Mouse (Mus musculus) hindbrain, embryonic 14.5 days (tissue): ENCODE results near the gene Tcaf3. TPM values are rescaled to one million over a fixed set of nuclear protein-coding genes. Genes with fewer than 3 reads are reported as not detected.
A peak's percentile ranks its signal among the peaks of the same experiment; 100 is the strongest.

Experiments used
- ATAC-seq: fragments of 200-750 bp; cut with Nextera tagmentation; 2 replicates; pipeline ENCODE4 v1.8.0; 2017; ENCODE audit warnings: moderate number of reproducible peaks, mild to moderate bottlenecking, moderate TSS enrichment, moderate library complexity; ENCODE audit not compliant: low FRiP score
- DNase-seq: peaks from one replicate; pipeline ENCODE4 v3.0.0-alpha.2; 2015; ENCODE audit warnings: low spot score
- H3K27ac ChIP-seq: fragments of 300-500 bp; sonication (generic); 2 replicates; pipeline ENCODE4 v1.5.1; 2014; ENCODE audit warnings: mild to moderate bottlenecking, moderate library complexity
- H3K27me3 ChIP-seq: fragments of 300-500 bp; sonication (generic); 2 replicates; pipeline ENCODE4 v1.6.1; 2014; ENCODE audit warnings: mild to moderate bottlenecking, low read length, mixed read lengths; ENCODE audit not compliant: control insufficient read depth, insufficient read depth
- H3K36me3 ChIP-seq: fragments of 300-500 bp; sonication (generic); replicated peaks from 2 replicates; pipeline ENCODE4 v1.6.1; 2014; ENCODE audit not compliant: control insufficient read depth, insufficient read depth
- H3K4me1 ChIP-seq: fragments of 300-500 bp; sonication (generic); replicated peaks from 2 replicates; pipeline ENCODE4 v1.6.1; 2014; ENCODE audit warnings: antibody characterized with exemption, low read length, mixed read lengths; ENCODE audit not compliant: control insufficient read depth, insufficient read depth
- H3K4me2 ChIP-seq: fragments of 300-500 bp; sonication (generic); replicated peaks from 2 replicates; pipeline ENCODE4 v1.6.1; 2014; ENCODE audit warnings: mild to moderate bottlenecking, moderate library complexity
- H3K4me3 ChIP-seq: fragments of 300-500 bp; sonication (generic); replicated peaks from 2 replicates; pipeline ENCODE4 v1.5.1; 2014; ENCODE audit warnings: mild to moderate bottlenecking, low read length
- H3K9ac ChIP-seq: fragments of 300-500 bp; sonication (generic); 2 replicates; pipeline ENCODE4 v1.6.1; 2014
- H3K9me3 ChIP-seq: fragments of 300-500 bp; sonication (generic); 2 replicates; pipeline ENCODE4 v1.6.1; 2016; ENCODE audit warnings: low read length; ENCODE audit not compliant: control insufficient read depth
- WGBS: fragments of 180-500 bp; shearing (Covaris S2); extraction: QIAGEN DNeasy Blood & Tissue Kit; methylation state at CpG from one replicate; pipeline ENCODE4 v1.1.7; 2014; 5-methylcytosine and 5-hydroxymethylcytosine counted together
- polyA plus RNA-seq: library from polyadenylated mRNA; unstranded; fragments of >200 nt; fragmentation: Nextera tagmentation; extraction: Ambion mirVana; gene quantifications from 2 replicates; pipeline ENCODE4 v1.2.1, GENCODE M21; 2014

Gene Tcaf3
- polyA plus RNA-seq, result 0.05 TPM in 1 of 2 replicates, not detected in the other

GRCm38 (mm10) chr6:42597592-42597991, at the start of gene Tcaf3:
Gene Tcaf3, minus strand, starts transcription at chr6:42597692.
- ATAC-seq (no peak), DNase-seq (no peak)
- no peaks in the 10 kb centered on the region for H3K9me3 ChIP-seq
- WGBS, result 61% methylated on average over 4 of the region's 4 CpGs
- H3K4me1 ChIP-seq, result no peaks in the 10 kb centered on the region
- H3K9ac ChIP-seq, result no peak within 1 kb of the TSS
- no peak within 1 kb of the TSS for H3K27ac ChIP-seq
- H3K4me2 ChIP-seq, result no peak within 1 kb of the TSS
- H3K4me3 ChIP-seq, result no peak within 1 kb of the TSS
- no peaks in the 10 kb centered on the region for H3K36me3 ChIP-seq
- H3K27me3 ChIP-seq, result no peaks in the 10 kb centered on the region

- under 1% methylated on average over 23 of the region's 23 CpGs for WGBS
- no peaks in the 10 kb centered on the region for H3K36me3 ChIP-seq
- peak within 1 kb of the TSS; percentile 31 for H3K4me3 ChIP-seq
- ATAC-seq (peak; percentile 97), DNase-seq (peak; percentile 82)
- H3K27me3 ChIP-seq, result no peaks in the 10 kb centered on the region
- no peaks in the 10 kb centered on the region for H3K9me3 ChIP-seq
- peak within 1 kb of the TSS; percentile 58 for H3K4me2 ChIP-seq
- H3K4me1 ChIP-seq, result 0 out of 2 replicates have a peak, but pooled peaks cover 3% of the 10 kb centered on the region
- no peak within 1 kb of the TSS for H3K27ac ChIP-seq
- peak within 1 kb of the TSS; percentile 24 for H3K9ac ChIP-seq
Measured at GRCm38 (mm10) chr6:42644912-42645549, 47.5 kb upstream of the Tcaf3 start, which contains the start of gene Tcaf2. Gene Tcaf2, minus strand, starts transcription at chr6:42645254.

- Histone ChIP-seq H3K9ac (no peak overlapping the region), H3K27me3 (no peaks in the 10 kb centered on the region), H3K4me3 (no peak overlapping the region), H3K9me3 (no peaks in the 10 kb centered on the region), H3K36me3 (no peaks in the 10 kb centered on the region), H3K4me1 (no peaks in the 10 kb centered on the region), H3K4me2 (no peak overlapping the region), H3K27ac (no peak overlapping the region)
- no peak for DNase-seq
- 76% methylated on average over 5 of the region's 5 CpGs for WGBS
- no peak for ATAC-seq
Measured at GRCm38 (mm10) chr6:42634393-42634792, 36.9 kb upstream of the Tcaf3 start.

- WGBS, result 80% methylated on average over 4 of the region's 4 CpGs
- H3K36me3 ChIP-seq, result no peaks in the 10 kb centered on the region
- no peak overlapping the region for H3K4me3 ChIP-seq
- ATAC-seq (no peak), DNase-seq (no peak)
- H3K9me3 ChIP-seq, result no peaks in the 10 kb centered on the region
- H3K4me1 ChIP-seq, result no peaks in the 10 kb centered on the region
- no peaks in the 10 kb centered on the region for H3K27me3 ChIP-seq
- H3K9ac ChIP-seq, result no peak overlapping the region
- H3K4me2 ChIP-seq, result no peak overlapping the region
- H3K27ac ChIP-seq, result no peak overlapping the region
Measured at GRCm38 (mm10) chr6:42631395-42631794, 33.9 kb upstream of the Tcaf3 start.

GRCm38 (mm10) chr6:42616904-42617303, 19.4 kb upstream of the Tcaf3 start:
- no peak for DNase-seq
- WGBS, result 79% methylated on average over 2 of the region's 2 CpGs
- Histone ChIP-seq H3K9ac (no peak overlapping the region), H3K4me2 (no peak overlapping the region), H3K4me3 (no peak overlapping the region), H3K9me3 (no peaks in the 10 kb centered on the region), H3K4me1 (no peaks in the 10 kb centered on the region), H3K27ac (no peak overlapping the region), H3K36me3 (no peaks in the 10 kb centered on the region), H3K27me3 (no peaks in the 10 kb centered on the region)
- no peak for ATAC-seq

- no peak overlapping the region for H3K4me2 ChIP-seq
- ATAC-seq, result no peak
- H3K9ac ChIP-seq, result no peak overlapping the region
- H3K4me1 ChIP-seq, result no peaks in the 10 kb centered on the region
- no peaks in the 10 kb centered on the region for H3K27me3 ChIP-seq
- H3K36me3 ChIP-seq, result no peaks in the 10 kb centered on the region
- no peaks in the 10 kb centered on the region for H3K9me3 ChIP-seq
- H3K4me3 ChIP-seq, result no peak overlapping the region
- H3K27ac ChIP-seq, result no peak overlapping the region
- DNase-seq, result peak; percentile 50
Measured at GRCm38 (mm10) chr6:42612218-42612617, 14.7 kb upstream of the Tcaf3 start.

- no peak for ATAC-seq
- Histone ChIP-seq H3K9me3 (no peaks in the 10 kb centered on the region), H3K27ac (no peak overlapping the region), H3K27me3 (no peaks in the 10 kb centered on the region), H3K36me3 (no peaks in the 10 kb centered on the region), H3K4me3 (no peak overlapping the region), H3K9ac (no peak overlapping the region), H3K4me2 (no peak overlapping the region), H3K4me1 (no peaks in the 10 kb centered on the region)
- WGBS, result 78% methylated on average over 4 of the region's 4 CpGs
- no peak for DNase-seq
Measured at GRCm38 (mm10) chr6:42610954-42611522, 13.5 kb upstream of the Tcaf3 start.

- WGBS, result 64% methylated on average over 17 of the region's 17 CpGs
- Histone ChIP-seq H3K36me3 (no peaks in the 10 kb centered on the region), H3K9me3 (no peaks in the 10 kb centered on the region), H3K9ac (no peak overlapping the region), H3K4me1 (no peaks in the 10 kb centered on the region), H3K4me2 (no peak overlapping the region), H3K27me3 (no peaks in the 10 kb centered on the region), H3K27ac (no peak overlapping the region), H3K4me3 (no peak overlapping the region)
- ATAC-seq (no peak), DNase-seq (no peak)
Measured at GRCm38 (mm10) chr6:42593138-42593882, 4.2 kb downstream of the Tcaf3 start.

- WGBS, result 86% methylated on average over 5 of the region's 5 CpGs
- no peaks in the 10 kb centered on the region for H3K4me1 ChIP-seq
Measured at GRCm38 (mm10) chr6:42586569-42586968, 10.9 kb downstream of the Tcaf3 start.

More at GRCm38 (mm10) chr6:42586569-42586968, 10.9 kb downstream of the Tcaf3 start:
- Histone ChIP-seq H3K36me3 (no peaks in the 10 kb centered on the region), H3K9me3 (no peaks in the 10 kb centered on the region), H3K27ac (no peak overlapping the region), H3K27me3 (no peaks in the 10 kb centered on the region), H3K4me2 (no peak overlapping the region), H3K9ac (no peak overlapping the region), H3K4me3 (no peak overlapping the region)
- DNase-seq, result no peak
- no peak for ATAC-seq
